Mouse (Mus musculus) hindbrain, embryonic 14.5 days (tissue): Measurements from ENCODE around the gene Tfap2d. TPM values are rescaled to one million over a fixed set of nuclear protein-coding genes. Genes with fewer than 3 reads are reported as not detected.

Experiments used
- ATAC-seq: fragments of 200-750 bp; cut with Nextera tagmentation; 2 replicates; pipeline ENCODE4 v1.8.0; 2017; ENCODE audit warnings: moderate number of reproducible peaks, mild to moderate bottlenecking, moderate TSS enrichment, moderate library complexity; ENCODE audit not compliant: low FRiP score
- DNase-seq: peaks from one replicate; pipeline ENCODE4 v3.0.0-alpha.2; 2015; ENCODE audit warnings: low spot score
- H3K27ac ChIP-seq: fragments of 300-500 bp; sonication (generic); 2 replicates; pipeline ENCODE4 v1.5.1; 2014; ENCODE audit warnings: mild to moderate bottlenecking, moderate library complexity
- H3K27me3 ChIP-seq: fragments of 300-500 bp; sonication (generic); 2 replicates; pipeline ENCODE4 v1.6.1; 2014; ENCODE audit warnings: mild to moderate bottlenecking, low read length, mixed read lengths; ENCODE audit not compliant: control insufficient read depth, insufficient read depth
- H3K36me3 ChIP-seq: fragments of 300-500 bp; sonication (generic); replicated peaks from 2 replicates; pipeline ENCODE4 v1.6.1; 2014; ENCODE audit not compliant: control insufficient read depth, insufficient read depth
- H3K4me1 ChIP-seq: fragments of 300-500 bp; sonication (generic); replicated peaks from 2 replicates; pipeline ENCODE4 v1.6.1; 2014; ENCODE audit warnings: antibody characterized with exemption, low read length, mixed read lengths; ENCODE audit not compliant: control insufficient read depth, insufficient read depth
- H3K4me2 ChIP-seq: fragments of 300-500 bp; sonication (generic); replicated peaks from 2 replicates; pipeline ENCODE4 v1.6.1; 2014; ENCODE audit warnings: mild to moderate bottlenecking, moderate library complexity
- H3K4me3 ChIP-seq: fragments of 300-500 bp; sonication (generic); replicated peaks from 2 replicates; pipeline ENCODE4 v1.5.1; 2014; ENCODE audit warnings: mild to moderate bottlenecking, low read length
- H3K9ac ChIP-seq: fragments of 300-500 bp; sonication (generic); 2 replicates; pipeline ENCODE4 v1.6.1; 2014
- H3K9me3 ChIP-seq: fragments of 300-500 bp; sonication (generic); 2 replicates; pipeline ENCODE4 v1.6.1; 2016; ENCODE audit warnings: low read length; ENCODE audit not compliant: control insufficient read depth
- WGBS: fragments of 180-500 bp; shearing (Covaris S2); extraction: QIAGEN DNeasy Blood & Tissue Kit; methylation state at CpG from one replicate; pipeline ENCODE4 v1.1.7; 2014; 5-methylcytosine and 5-hydroxymethylcytosine counted together
- polyA plus RNA-seq: library from polyadenylated mRNA; unstranded; fragments of >200 nt; fragmentation: Nextera tagmentation; extraction: Ambion mirVana; gene quantifications from 2 replicates; pipeline ENCODE4 v1.2.1, GENCODE M21; 2014

Gene Tfap2d
- polyA plus RNA-seq, 1 experiment from 2014 or later = not detected

- Histone ChIP-seq H3K9me3 (no peaks in the 10 kb centered on the region), H3K4me2 (no peak overlapping the region), H3K27me3 (peaks cover 100% of the 10 kb centered on the region), H3K4me3 (no peak overlapping the region; the same call in 1 of the 2 replicates), H3K9ac (no peak overlapping the region), H3K27ac (no peak overlapping the region), H3K36me3 (no peaks in the 10 kb centered on the region), H3K4me1 (no peaks in the 10 kb centered on the region)
- 2% methylated on average over 13 of the region's 13 CpGs for WGBS
- DNase-seq = no peak
- ATAC-seq = no peak
These were observed 4.3 kb downstream of the Tfap2d start for GRCm38 (mm10) chr1:19106841-19107800.

- Histone ChIP-seq H3K27ac (peak overlapping the region; percentile 7; the same call in 1 of the 2 replicates), H3K4me3 (no peak overlapping the region)
These were observed 5.0 kb downstream of the Tfap2d start for GRCm38 (mm10) chr1:19107801-19108200.

GRCm38 (mm10) chr1:19109711-19110110, 6.9 kb downstream of the Tfap2d start:
- Histone ChIP-seq H3K27ac (no peak overlapping the region), H3K4me1 (no peaks in the 10 kb centered on the region), H3K9me3 (no peaks in the 10 kb centered on the region), H3K27me3 (peaks cover 100% of the 10 kb centered on the region), H3K36me3 (no peaks in the 10 kb centered on the region), H3K9ac (no peak overlapping the region), H3K4me2 (no peak overlapping the region), H3K4me3 (no peak overlapping the region)
- under 1% methylated on average over 16 of the region's 16 CpGs for WGBS
- peak; percentile 62 for DNase-seq
- ATAC-seq = no peak

More at GRCm38 (mm10) chr1:19107801-19108200, 5.0 kb downstream of the Tfap2d start:
- H3K36me3 ChIP-seq = no peaks in the 10 kb centered on the region
- no peak overlapping the region for H3K9ac ChIP-seq
- H3K4me1 ChIP-seq = no peaks in the 10 kb centered on the region
- ATAC-seq (no peak), DNase-seq (no peak)
- no peak overlapping the region for H3K4me2 ChIP-seq
- peaks cover 100% of the 10 kb centered on the region for H3K27me3 ChIP-seq
- H3K9me3 ChIP-seq = no peaks in the 10 kb centered on the region
- WGBS = 2% methylated on average over 3 of the region's 3 CpGs

GRCm38 (mm10) chr1:19110211-19110610, 7.4 kb downstream of the Tfap2d start:
- DNase-seq = no peak
- H3K4me3 ChIP-seq = no peak overlapping the region
- H3K9ac ChIP-seq = no peak overlapping the region
- no peaks in the 10 kb centered on the region for H3K36me3 ChIP-seq
- no peak overlapping the region for H3K27ac ChIP-seq
- 2% methylated on average over 5 of the region's 5 CpGs for WGBS
- no peaks in the 10 kb centered on the region for H3K9me3 ChIP-seq
- H3K4me2 ChIP-seq = no peak overlapping the region
- H3K27me3 ChIP-seq = peaks cover 98% of the 10 kb centered on the region
- no peak for ATAC-seq
- no peaks in the 10 kb centered on the region for H3K4me1 ChIP-seq

- H3K9me3 ChIP-seq = no peaks in the 10 kb centered on the region
- ATAC-seq = no peak
- no peak overlapping the region for H3K9ac ChIP-seq
- DNase-seq = no peak
- 1% methylated on average over 22 of the region's 22 CpGs for WGBS
- no peaks in the 10 kb centered on the region for H3K36me3 ChIP-seq
- H3K4me1 ChIP-seq = no peaks in the 10 kb centered on the region
- peaks cover 90% of the 10 kb centered on the region for H3K27me3 ChIP-seq
- H3K4me2 ChIP-seq = no peak overlapping the region
- H3K27ac ChIP-seq = no peak overlapping the region
- no peak overlapping the region for H3K4me3 ChIP-seq
These were observed 8.2 kb downstream of the Tfap2d start for GRCm38 (mm10) chr1:19111020-19111419.

- 10% methylated on average over 4 of the region's 4 CpGs for WGBS
- H3K9me3 ChIP-seq = no peaks in the 10 kb centered on the region
- H3K9ac ChIP-seq = no peak overlapping the region
- ATAC-seq (peak; percentile 71; the same call in 1 of the 2 replicates), DNase-seq (peak; percentile 86)
- no peak overlapping the region for H3K4me3 ChIP-seq
- H3K27ac ChIP-seq = no peak overlapping the region
- no peaks in the 10 kb centered on the region for H3K4me1 ChIP-seq
- no peaks in the 10 kb centered on the region for H3K36me3 ChIP-seq
- no peaks in the 10 kb centered on the region for H3K27me3 ChIP-seq
- no peak overlapping the region for H3K4me2 ChIP-seq
These were observed 76.0 kb downstream of the Tfap2d start for GRCm38 (mm10) chr1:19178742-19179397.

- Histone ChIP-seq H3K9me3 (no peaks in the 10 kb centered on the region), H3K4me3 (peak overlapping the region; percentile 24), H3K4me2 (peak overlapping the region; percentile 55), H3K27me3 (peaks cover 58% of the 10 kb centered on the region), H3K4me1 (no peaks in the 10 kb centered on the region), H3K9ac (no peak overlapping the region), H3K36me3 (no peaks in the 10 kb centered on the region), H3K27ac (no peak overlapping the region)
- peak; percentile 63; the same call in 1 of the 2 replicates for ATAC-seq
- DNase-seq = peak; percentile 86
- 3% methylated on average over 12 of the region's 12 CpGs for WGBS
These were observed 102.8 kb downstream of the Tfap2d start for GRCm38 (mm10) chr1:19205649-19206048.

GRCm38 (mm10) chr1:19206194-19206593, 103.4 kb downstream of the Tfap2d start:
- 2% methylated on average over 7 of the region's 7 CpGs for WGBS
- H3K4me2 ChIP-seq = peak overlapping the region; percentile 55
- ATAC-seq = 0 out of 2 replicates have a peak, but pooled peaks have one; percentile 18

GRCm38 (mm10) chr1:19207611-19208010, 104.8 kb downstream of the Tfap2d start:
- DNase-seq (no peak), ATAC-seq (no peak)
- WGBS = 6% methylated on average over 4 of the region's 4 CpGs
- Histone ChIP-seq H3K4me1 (no peaks in the 10 kb centered on the region), H3K36me3 (no peaks in the 10 kb centered on the region), H3K4me2 (peak overlapping the region; percentile 1), H3K9ac (no peak overlapping the region), H3K27me3 (peaks cover 75% of the 10 kb centered on the region), H3K4me3 (no peak overlapping the region), H3K27ac (0 out of 2 replicates have a peak overlapping the region, but pooled peaks have one; percentile 27), H3K9me3 (no peaks in the 10 kb centered on the region)

More at GRCm38 (mm10) chr1:19206194-19206593, 103.4 kb downstream of the Tfap2d start:
- Histone ChIP-seq H3K4me1 (no peaks in the 10 kb centered on the region), H3K27me3 (peaks cover 63% of the 10 kb centered on the region), H3K36me3 (no peaks in the 10 kb centered on the region), H3K9ac (no peak overlapping the region), H3K27ac (no peak overlapping the region), H3K4me3 (peak overlapping the region; percentile 24; the same call in 1 of the 2 replicates), H3K9me3 (no peaks in the 10 kb centered on the region)
- peak; percentile 75 for DNase-seq
